Mouse (Mus musculus): Measurements from ENCODE around the gene Vamp8. TPM values are rescaled to one million over a fixed set of nuclear protein-coding genes. Genes with fewer than 3 reads are reported as not detected.

Vamp8 gene
- polyA plus RNA-seq, 1 experiment from 2014 or later = 184 TPM

GRCm38 (mm10) chr6:72356001-72356532, 34.4 kb downstream of the Vamp8 start:
- no peaks in the 10 kb centered on the region for H3K27me3 ChIP-seq
- no peak for ATAC-seq (ENCODE audit: insufficient number of reproducible peaks, low FRiP score, low TSS enrichment, low read depth)
- no peaks in the 10 kb centered on the region for H3K9me3 ChIP-seq
- 33% methylated on average over 8 of the region's 8 CpGs for WGBS
- peak overlapping the region; percentile 94 for H3K4me2 ChIP-seq
- peaks cover 60% of the 10 kb centered on the region for H3K4me1 ChIP-seq
- H3K36me3 ChIP-seq = peaks cover 30% of the 10 kb centered on the region
- H3K27ac ChIP-seq = no peak overlapping the region
- peak overlapping the region; percentile 56 for H3K9ac ChIP-seq
- H3K4me3 ChIP-seq = peak overlapping the region; percentile 65

GRCm38 (mm10) chr6:72355066-72355911, 35.2 kb downstream of the Vamp8 start, which contains the start of gene Tmem150a:
TSS of gene Tmem150a (plus strand) at chr6:72355447.
- peaks cover 34% of the 10 kb centered on the region for H3K36me3 ChIP-seq
- peak within 1 kb of the TSS; percentile 94 for H3K4me2 ChIP-seq
- no peaks in the 10 kb centered on the region for H3K9me3 ChIP-seq
- H3K4me3 ChIP-seq = peak within 1 kb of the TSS; percentile 65
- H3K27ac ChIP-seq = peak within 1 kb of the TSS; percentile 29
- H3K9ac ChIP-seq = peak within 1 kb of the TSS; percentile 56
- peaks cover 54% of the 10 kb centered on the region for H3K4me1 ChIP-seq
- WGBS = under 1% methylated on average over 69 of the region's 71 CpGs
- no peaks in the 10 kb centered on the region for H3K27me3 ChIP-seq
- peak; percentile 83 for ATAC-seq (ENCODE audit: insufficient number of reproducible peaks, low FRiP score, low TSS enrichment, low read depth)

- no peak overlapping the region for H3K4me3 ChIP-seq
- H3K27ac ChIP-seq = no peak overlapping the region
- H3K36me3 ChIP-seq = peaks cover 38% of the 10 kb centered on the region
- H3K27me3 ChIP-seq = no peaks in the 10 kb centered on the region
- 73% methylated on average over 1 of the region's 1 CpGs for WGBS
- H3K4me2 ChIP-seq = no peak overlapping the region
- H3K9ac ChIP-seq = no peak overlapping the region
- no peak for ATAC-seq (ENCODE audit: insufficient number of reproducible peaks, low FRiP score, low TSS enrichment, low read depth)
- peaks cover 55% of the 10 kb centered on the region for H3K4me1 ChIP-seq
- no peaks in the 10 kb centered on the region for H3K9me3 ChIP-seq
Measured at GRCm38 (mm10) chr6:72354025-72354424, 36.5 kb downstream of the Vamp8 start.

- peaks cover 63% of the 10 kb centered on the region for H3K4me1 ChIP-seq
- ATAC-seq (ENCODE audit: insufficient number of reproducible peaks, low FRiP score, low TSS enrichment, low read depth) = no peak
- H3K4me3 ChIP-seq = no peak overlapping the region
- H3K27me3 ChIP-seq = no peaks in the 10 kb centered on the region
- WGBS = 34% methylated on average over 5 of the region's 5 CpGs
- no peak overlapping the region for H3K4me2 ChIP-seq
- H3K27ac ChIP-seq = no peak overlapping the region
- no peak overlapping the region for H3K9ac ChIP-seq
- H3K36me3 ChIP-seq = peaks cover 31% of the 10 kb centered on the region
- no peaks in the 10 kb centered on the region for H3K9me3 ChIP-seq
Measured at GRCm38 (mm10) chr6:72352636-72353405, 37.7 kb downstream of the Vamp8 start.

GRCm38 (mm10) chr6:72350214-72350613, 40.3 kb downstream of the Vamp8 start:
- H3K4me3 ChIP-seq = no peak overlapping the region
- H3K9me3 ChIP-seq = no peaks in the 10 kb centered on the region
- no peak overlapping the region for H3K27ac ChIP-seq
- H3K36me3 ChIP-seq = peaks cover 27% of the 10 kb centered on the region
- H3K4me2 ChIP-seq = no peak overlapping the region
- H3K4me1 ChIP-seq = peaks cover 40% of the 10 kb centered on the region
- 85% methylated on average over 2 of the region's 2 CpGs for WGBS
- no peaks in the 10 kb centered on the region for H3K27me3 ChIP-seq
- ATAC-seq (ENCODE audit: insufficient number of reproducible peaks, low FRiP score, low TSS enrichment, low read depth) = no peak
- H3K9ac ChIP-seq = no peak overlapping the region

GRCm38 (mm10) chr6:72348411-72348810, 42.1 kb downstream of the Vamp8 start:
- Histone ChIP-seq H3K27ac (0 out of 2 replicates have a peak overlapping the region, but pooled peaks have one; percentile 5), H3K4me1 (peaks cover 41% of the 10 kb centered on the region), H3K36me3 (peaks cover 27% of the 10 kb centered on the region), H3K9ac (no peak overlapping the region), H3K4me2 (peak overlapping the region; percentile 67), H3K4me3 (peak overlapping the region; percentile 72), H3K27me3 (no peaks in the 10 kb centered on the region), H3K9me3 (no peaks in the 10 kb centered on the region)
- WGBS = 84% methylated on average over 10 of the region's 10 CpGs
- no peak for ATAC-seq (ENCODE audit: insufficient number of reproducible peaks, low FRiP score, low TSS enrichment, low read depth)

GRCm38 (mm10) chr6:72347166-72347941, 43.1 kb downstream of the Vamp8 start, which contains the start of gene 0610030E20Rik:
TSS of gene 0610030E20Rik (plus strand) at chr6:72347317.
- Histone ChIP-seq H3K4me1 (peaks cover 33% of the 10 kb centered on the region), H3K4me2 (peak within 1 kb of the TSS; percentile 67), H3K4me3 (peak within 1 kb of the TSS; percentile 72), H3K27ac (peak within 1 kb of the TSS; percentile 91), H3K27me3 (no peaks in the 10 kb centered on the region), H3K9ac (peak within 1 kb of the TSS; percentile 88), H3K9me3 (no peaks in the 10 kb centered on the region), H3K36me3 (peaks cover 27% of the 10 kb centered on the region)
- ATAC-seq (ENCODE audit: insufficient number of reproducible peaks, low FRiP score, low TSS enrichment, low read depth) = peak; percentile 70; the same call in 1 of the 2 replicates
- WGBS = under 1% methylated on average over 68 of the region's 72 CpGs

GRCm38 (mm10) chr6:72346261-72346660, 44.2 kb downstream of the Vamp8 start:
- H3K4me1 ChIP-seq = peaks cover 29% of the 10 kb centered on the region

GRCm38 (mm10) chr6:72345633-72346032, 44.9 kb downstream of the Vamp8 start:
- Histone ChIP-seq H3K27ac (no peak overlapping the region), H3K9me3 (no peaks in the 10 kb centered on the region), H3K9ac (no peak overlapping the region), H3K36me3 (peaks cover 20% of the 10 kb centered on the region), H3K4me3 (peak overlapping the region; percentile 95), H3K4me1 (peaks cover 29% of the 10 kb centered on the region), H3K27me3 (no peaks in the 10 kb centered on the region), H3K4me2 (peak overlapping the region; percentile 84)
- ATAC-seq (ENCODE audit: insufficient number of reproducible peaks, low FRiP score, low TSS enrichment, low read depth) = no peak
- 47% methylated on average over 6 of the region's 6 CpGs for WGBS

More at GRCm38 (mm10) chr6:72346261-72346660, 44.2 kb downstream of the Vamp8 start:
- Histone ChIP-seq H3K9ac (no peak overlapping the region), H3K27me3 (no peaks in the 10 kb centered on the region), H3K9me3 (no peaks in the 10 kb centered on the region), H3K36me3 (peaks cover 26% of the 10 kb centered on the region), H3K4me3 (no peak overlapping the region), H3K27ac (no peak overlapping the region), H3K4me2 (no peak overlapping the region)
- WGBS = 78% methylated on average over 4 of the region's 4 CpGs
- no peak for ATAC-seq (ENCODE audit: insufficient number of reproducible peaks, low FRiP score, low TSS enrichment, low read depth)

- Histone ChIP-seq H3K36me3 (peaks cover 15% of the 10 kb centered on the region), H3K27me3 (no peaks in the 10 kb centered on the region), H3K4me3 (peak within 1 kb of the TSS; percentile 95), H3K9me3 (no peaks in the 10 kb centered on the region), H3K9ac (peak within 1 kb of the TSS; percentile 83), H3K4me1 (peaks cover 29% of the 10 kb centered on the region), H3K27ac (peak within 1 kb of the TSS; percentile 79), H3K4me2 (peak within 1 kb of the TSS; percentile 84)
- peak; percentile 59; the same call in 1 of the 2 replicates for ATAC-seq (ENCODE audit: insufficient number of reproducible peaks, low FRiP score, low TSS enrichment, low read depth)
- WGBS = under 1% methylated on average over 30 of the region's 30 CpGs
Measured at GRCm38 (mm10) chr6:72345074-72345567, 45.4 kb downstream of the Vamp8 start, which contains the start of gene Usp39. TSS of gene Usp39 (minus strand) at chr6:72345184.
